Mouse (Mus musculus) G1E (cell line): ENCODE measurements around the gene Olfr102. TPM values are rescaled to one million over a fixed set of nuclear protein-coding genes. Genes with fewer than 3 reads are reported as not detected.

ENCODE experiments used
- ATAC-seq: 2 replicates; pipeline ENCODE4 v1.8.0; 2016; ENCODE audit warnings: mild to moderate bottlenecking; ENCODE audit not compliant: insufficient number of reproducible peaks, poor library complexity, low FRiP score, severe bottlenecking; ENCODE audit errors: extremely low read depth
- DNase-seq: peaks from one replicate; pipeline ENCODE4 v3.0.0; 2012; ENCODE audit warnings: low spot score
- H3K27me3 ChIP-seq: 2 replicates; pipeline ENCODE4 v1.6.1; 2012; ENCODE audit warnings: mild to moderate bottlenecking, low read length, inconsistent platforms; ENCODE audit not compliant: insufficient read depth
- H3K36me3 ChIP-seq: replicated peaks from 2 replicates; pipeline ENCODE3; 2012; ENCODE audit warnings: mild to moderate bottlenecking, inconsistent platforms
- H3K4me1 ChIP-seq: 2 replicates; pipeline ENCODE4 v1.6.1; 2012; ENCODE audit warnings: low read depth, low read length, inconsistent platforms, mixed read lengths; ENCODE audit not compliant: insufficient read depth
- H3K4me3 ChIP-seq: 2 replicates; pipeline ENCODE4 v1.5.1; 2012; ENCODE audit warnings: low read depth, mild to moderate bottlenecking, inconsistent platforms, low read length, moderate library complexity, mixed read lengths
- H3K9me3 ChIP-seq: replicated peaks from 2 replicates; pipeline ENCODE4 v1.6.1; 2012; ENCODE audit warnings: inconsistent platforms
- CTCF ChIP-seq: IDR thresholded peaks from 2 replicates; pipeline ENCODE4 v1.5.1; 2012; ENCODE audit warnings: low read depth, low read length, inconsistent platforms, mixed read lengths
- GATA1 ChIP-seq: IDR thresholded peaks from 2 replicates; pipeline ENCODE4 v1.6.1; 2012; ENCODE audit warnings: borderline replicate concordance, low read length, inconsistent platforms, mixed read lengths
- GATA2 ChIP-seq: IDR thresholded peaks from 2 replicates; pipeline ENCODE4 v1.6.1; 2012; ENCODE audit warnings: low read depth, low read length, inconsistent platforms, borderline replicate concordance
- POLR2AphosphoS5 ChIP-seq: IDR thresholded peaks from 2 replicates; pipeline ENCODE4 v1.6.1; 2012; ENCODE audit warnings: low read depth, low read length, inconsistent platforms; ENCODE audit not compliant: insufficient replicate concordance
- TAL1 ChIP-seq: conservative IDR thresholded peaks from 2 replicates; pipeline ENCODE4 v1.6.1; 2012; ENCODE audit warnings: low read depth, low read length, inconsistent platforms, mixed read lengths
- polyA plus RNA-seq: library from polyadenylated mRNA; stranded (reverse); fragments of >175 nt; gene quantifications from 2 replicates; pipeline ENCODE4 v1.2.3, GENCODE M21; 2012
- total RNA-seq, 2 experiments: library from RNA; stranded (forward) in 1 of 2; stranded (reverse) in 1 of 2; fragments of 200-1000 nt in 1 of 2; fragments of >200 nt in 1 of 2; fragmentation: Nextera tagmentation in 1 of 2; gene quantifications; 2 replicates each; pipeline ENCODE4 v1.2.3; 2014 to 2017

The Olfr102 gene
- not detected in 2 replicates for total RNA-seq (2014; fragmentation: Nextera tagmentation)
- total RNA-seq (2017), result 0.12 TPM in 1 of 2 replicates, not detected in the other
- polyA plus RNA-seq, result not detected in 2 replicates

DNA sequence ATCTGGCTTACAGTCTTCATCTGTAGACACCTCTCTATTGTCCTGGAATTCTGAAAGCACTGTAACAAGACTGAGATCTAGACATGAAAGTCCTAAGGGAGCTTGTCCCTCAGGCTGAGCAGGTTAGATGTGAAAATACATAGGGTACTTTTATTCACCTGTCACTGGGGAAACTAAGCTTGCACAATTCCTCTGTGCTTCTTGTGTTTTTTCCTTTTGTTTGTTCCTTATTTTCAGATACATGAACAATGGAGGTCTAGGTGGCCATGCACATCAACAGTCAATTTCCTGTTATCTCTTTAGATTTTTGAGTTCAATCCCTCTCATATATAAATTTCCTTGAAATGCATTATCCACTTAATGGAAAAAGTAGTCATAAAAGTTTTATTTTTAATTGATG, at the start of gene Olfr102:
Gene Olfr102, minus strand, starts transcription at position 101 of the 400 bp plus-strand sequence.
- no peak for ATAC-seq
- no peak for DNase-seq
- no peaks in the 10 kb centered on the region for H3K4me1 ChIP-seq
- peaks cover 8% of the 10 kb centered on the region; the same call in 1 of the 2 replicates for H3K9me3 ChIP-seq
- no peak within 1 kb of the TSS for H3K4me3 ChIP-seq
- no peaks in the 10 kb centered on the region for H3K27me3 ChIP-seq
- no peaks in the 10 kb centered on the region for H3K36me3 ChIP-seq
- TF ChIP-seq CTCF, result no peak
- TF ChIP-seq TAL1, result no peak
- TF ChIP-seq GATA1, result no peak
- no peak for TF ChIP-seq POLR2AphosphoS5
- TF ChIP-seq GATA2, result no peak

DNA sequence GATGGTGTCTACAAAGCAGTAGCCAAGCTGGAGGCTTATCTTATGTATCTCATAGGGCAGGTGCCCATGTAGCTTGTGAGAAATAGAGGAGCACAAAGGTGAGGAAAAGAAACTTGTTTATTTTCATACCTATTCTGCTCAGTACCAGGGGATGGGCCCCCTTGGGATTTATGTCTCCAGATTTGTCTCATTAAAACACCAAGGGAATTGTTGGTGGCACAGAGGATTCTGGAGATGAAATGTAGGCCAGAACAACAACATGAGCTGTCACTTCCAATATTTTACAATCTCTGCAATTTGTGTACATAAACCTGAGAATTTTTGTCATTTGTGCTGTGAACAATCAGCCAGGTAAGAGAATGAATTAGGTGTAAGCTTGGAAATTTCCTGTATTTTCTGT, 42.4 kb upstream of the Olfr102 start, which contains the start of gene Olfr104-ps:
Gene Olfr104-ps, plus strand, starts transcription at position 301 of the 400 bp plus-strand sequence.
- H3K4me3 ChIP-seq, result no peak within 1 kb of the TSS
- DNase-seq, result no peak
- ATAC-seq, result no peak
- no peaks in the 10 kb centered on the region for H3K27me3 ChIP-seq
- H3K36me3 ChIP-seq, result no peaks in the 10 kb centered on the region
- no peaks in the 10 kb centered on the region for H3K4me1 ChIP-seq
- TF ChIP-seq POLR2AphosphoS5 (no peak), GATA2 (no peak), GATA1 (no peak), CTCF (no peak), TAL1 (no peak)
- H3K9me3 ChIP-seq, result no peaks in the 10 kb centered on the region

DNA sequence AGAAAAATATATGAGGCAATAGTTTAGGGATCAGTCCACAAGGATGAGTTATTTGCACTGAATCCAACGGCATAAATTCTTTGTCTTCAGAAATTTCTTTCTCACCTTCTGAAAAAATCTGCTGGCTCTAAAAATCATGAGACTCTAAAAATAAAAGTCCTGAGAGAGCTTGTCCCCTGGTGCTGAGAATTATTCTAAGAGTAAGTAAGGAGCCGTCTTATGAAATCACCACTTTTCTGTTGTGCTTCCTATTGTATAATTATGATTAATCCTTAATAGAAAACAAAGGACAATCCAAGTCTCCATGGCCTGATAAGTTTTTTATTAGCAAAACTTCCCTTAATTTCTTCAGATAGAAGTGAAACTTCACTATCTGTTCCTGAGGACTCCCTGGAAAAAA, 22.7 kb upstream of the Olfr102 start, which contains the start of gene Olfr103:
Gene Olfr103, minus strand, starts transcription at position 101 of the 400 bp plus-strand sequence.
- H3K9me3 ChIP-seq, result no peaks in the 10 kb centered on the region
- TF ChIP-seq POLR2AphosphoS5, result no peak
- TF ChIP-seq GATA1, result no peak
- TF ChIP-seq TAL1, result no peak
- TF ChIP-seq GATA2, result no peak
- TF ChIP-seq CTCF, result no peak
- no peaks in the 10 kb centered on the region for H3K36me3 ChIP-seq
- ATAC-seq (no peak), DNase-seq (no peak)
- no peak within 1 kb of the TSS for H3K4me3 ChIP-seq
- no peaks in the 10 kb centered on the region for H3K4me1 ChIP-seq
- H3K27me3 ChIP-seq, result no peaks in the 10 kb centered on the region

DNA sequence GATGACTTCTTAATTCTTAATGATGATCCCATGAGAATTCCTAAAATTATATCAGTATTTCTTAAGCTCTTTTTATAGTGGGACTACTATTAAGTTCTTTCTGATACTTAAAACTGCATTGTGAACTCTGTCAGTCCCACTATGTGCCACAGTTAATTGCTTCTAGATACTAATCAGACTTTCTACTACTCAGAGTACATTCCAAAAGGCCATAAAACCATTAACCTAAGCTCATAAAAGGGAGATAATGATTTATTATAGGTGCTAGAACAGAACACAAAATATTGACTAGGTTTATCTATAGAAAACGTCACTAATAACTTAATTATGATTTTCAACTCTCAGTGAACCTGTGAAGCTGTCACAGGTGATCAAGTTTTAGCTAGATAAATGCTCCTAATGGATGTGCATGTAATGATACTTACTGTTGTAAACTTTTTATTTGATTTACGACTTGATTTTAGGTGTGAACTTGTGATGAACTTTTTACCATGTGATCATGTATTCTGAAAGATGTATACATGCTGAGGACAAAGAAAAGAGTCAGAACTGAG, 6.6 kb downstream of the Olfr102 start:
- no peak for TF ChIP-seq GATA1
- no peak for TF ChIP-seq CTCF
- no peak for TF ChIP-seq GATA2
- no peak for TF ChIP-seq POLR2AphosphoS5
- no peak for TF ChIP-seq TAL1
- no peak for ATAC-seq
- H3K4me1 ChIP-seq, result no peaks in the 10 kb centered on the region
- H3K9me3 ChIP-seq, result peaks cover 16% of the 10 kb centered on the region
- no peaks in the 10 kb centered on the region for H3K36me3 ChIP-seq
- no peaks in the 10 kb centered on the region for H3K27me3 ChIP-seq
- no peak for DNase-seq
- no peak overlapping the region for H3K4me3 ChIP-seq

DNA sequence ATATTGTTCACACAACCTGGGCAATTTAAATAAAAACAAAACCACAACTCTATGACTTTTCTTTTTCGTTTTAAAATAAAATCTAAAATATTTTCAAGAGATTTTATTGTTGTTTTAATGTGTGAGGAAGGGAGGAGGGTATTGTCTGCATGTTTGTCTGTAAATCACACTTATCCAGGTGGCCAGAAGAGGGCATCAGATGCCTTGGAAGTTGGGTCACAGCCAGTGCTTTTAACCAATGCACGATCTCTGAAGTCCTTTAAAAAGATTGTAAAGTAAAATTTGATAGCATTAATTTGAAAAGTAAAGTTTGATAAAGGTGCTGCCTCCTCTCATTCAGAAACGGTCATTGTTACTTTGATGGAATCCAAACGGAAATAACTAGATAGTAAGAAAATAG, 8.4 kb downstream of the Olfr102 start:
- peaks cover 16% of the 10 kb centered on the region for H3K9me3 ChIP-seq
- H3K4me3 ChIP-seq, result no peak overlapping the region
- H3K27me3 ChIP-seq, result no peaks in the 10 kb centered on the region
- ATAC-seq (no peak), DNase-seq (no peak)
- no peaks in the 10 kb centered on the region for H3K4me1 ChIP-seq
- TF ChIP-seq POLR2AphosphoS5, result no peak
- TF ChIP-seq GATA2, result no peak
- TF ChIP-seq GATA1, result no peak
- TF ChIP-seq TAL1, result no peak
- TF ChIP-seq CTCF, result no peak
- H3K36me3 ChIP-seq, result no peaks in the 10 kb centered on the region

DNA sequence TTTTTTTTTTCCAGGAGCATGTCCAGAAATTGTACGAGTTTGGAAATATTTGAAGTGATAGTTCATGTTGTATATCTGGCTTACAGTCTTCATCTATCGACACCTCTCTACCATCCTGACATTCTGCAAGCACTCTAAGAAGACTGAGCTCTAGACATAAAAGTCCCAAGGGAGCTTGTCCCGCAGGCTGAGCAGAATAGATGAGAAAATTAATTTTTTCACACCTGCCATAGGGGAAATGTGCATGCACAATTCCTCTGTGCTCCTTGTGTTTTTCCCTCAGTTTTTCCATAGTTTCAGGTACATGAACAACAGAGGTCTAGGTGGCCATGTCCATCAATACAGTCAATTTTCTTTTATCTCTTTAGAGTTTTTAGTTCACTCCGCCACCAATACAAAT, 12.6 kb downstream of the Olfr102 start, which contains the start of gene Olfr101:
Gene Olfr101, minus strand, starts transcription at position 101 of the 400 bp plus-strand sequence.
- Histone ChIP-seq H3K36me3 (no peaks in the 10 kb centered on the region), H3K27me3 (no peaks in the 10 kb centered on the region), H3K9me3 (peaks cover 16% of the 10 kb centered on the region), H3K4me1 (no peaks in the 10 kb centered on the region), H3K4me3 (no peak within 1 kb of the TSS)
- TF ChIP-seq CTCF (no peak), POLR2AphosphoS5 (no peak), GATA1 (no peak), GATA2 (no peak), TAL1 (no peak)
- DNase-seq (no peak), ATAC-seq (no peak)

DNA sequence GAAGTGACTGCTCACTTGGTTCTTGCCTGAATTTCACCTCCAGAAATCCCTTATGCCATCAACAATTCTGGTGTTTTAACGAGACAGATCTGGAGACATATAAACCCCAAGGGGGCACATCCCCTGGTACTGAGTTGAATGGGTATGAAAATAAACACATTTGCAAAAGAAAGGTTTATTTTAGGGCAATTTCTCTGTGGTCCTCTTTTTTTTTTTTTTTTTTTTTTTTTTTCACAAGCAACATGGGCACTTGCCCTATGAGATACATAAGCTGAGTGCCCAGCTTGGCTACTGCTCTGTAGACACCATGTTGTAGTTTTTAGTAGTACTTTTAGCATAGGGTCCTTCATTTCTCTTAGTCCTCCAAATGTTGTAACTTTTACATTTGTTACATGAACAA, 33.5 kb downstream of the Olfr102 start, which contains the start of gene Olfr99:
Gene Olfr99, minus strand, starts transcription at position 101 of the 400 bp plus-strand sequence.
- Histone ChIP-seq H3K4me1 (no peaks in the 10 kb centered on the region), H3K9me3 (no peaks in the 10 kb centered on the region), H3K4me3 (no peak within 1 kb of the TSS), H3K36me3 (no peaks in the 10 kb centered on the region), H3K27me3 (no peaks in the 10 kb centered on the region)
- no peak for DNase-seq
- no peak for ATAC-seq
- TF ChIP-seq GATA2 (no peak), CTCF (no peak), POLR2AphosphoS5 (no peak)
